Mouse (Mus musculus) monocyte, adult 2 months (primary cell): ENCODE data around the gene Mindy2.
"Not testable (repeated sequence)": the region's sequence is repeated elsewhere in the genome, so short reads cannot be mapped to it uniquely, and the experiment has no call there.

Source experiments
- DNase-seq, 2 experiments: peaks; one replicate each; pipeline ENCODE4 v3.0.0; 2022; ENCODE audit warnings: low spot score in 2 of 2, low read depth in 1 of 2

The Mindy2 gene

DNA sequence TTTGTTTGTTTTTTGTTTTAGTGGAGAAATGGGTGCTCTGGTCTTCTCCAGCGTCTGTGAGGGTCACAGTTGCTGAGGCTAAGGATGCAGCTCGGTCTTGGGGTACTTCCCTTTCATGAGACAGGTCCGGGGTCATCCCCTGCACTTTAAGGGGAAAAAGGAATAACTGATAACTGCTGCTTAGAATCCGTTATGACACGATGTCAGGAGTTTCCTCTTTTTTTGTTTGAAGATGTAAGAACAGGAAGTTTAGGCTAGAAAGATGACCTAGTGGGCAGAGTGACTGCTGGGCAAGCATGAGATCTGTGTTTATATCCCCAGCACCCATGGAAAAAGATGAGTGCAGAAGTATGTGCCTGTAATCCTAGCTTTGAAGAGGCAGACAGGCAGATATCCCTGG is 71.8 kb downstream of the Mindy2 start:
- DNase-seq, result no peak

GRCm38 (mm10) chr9:70584641-70585040 is 72.3 kb downstream of the Mindy2 start:
- no peak for DNase-seq

DNA sequence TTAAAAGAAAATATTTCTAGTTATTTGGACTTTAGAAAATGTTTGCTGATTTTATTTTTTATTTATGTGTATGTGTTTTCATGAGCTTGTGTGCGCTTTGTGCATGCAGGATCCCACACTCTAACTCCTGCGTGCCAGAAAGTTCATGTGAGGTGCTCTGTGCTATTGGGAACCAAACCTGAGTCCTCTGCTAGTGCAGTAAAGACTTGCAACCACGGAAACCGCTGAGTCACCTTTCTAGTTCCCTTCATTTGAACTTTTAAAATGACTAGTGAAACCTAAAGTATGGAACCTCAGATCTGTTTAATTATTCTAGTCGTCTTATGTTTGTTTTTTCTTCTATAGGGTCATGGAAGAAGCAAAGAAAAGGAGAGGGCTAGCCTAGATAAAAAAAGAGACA is 76.0 kb downstream of the Mindy2 start:
- DNase-seq, result no peak

DNA sequence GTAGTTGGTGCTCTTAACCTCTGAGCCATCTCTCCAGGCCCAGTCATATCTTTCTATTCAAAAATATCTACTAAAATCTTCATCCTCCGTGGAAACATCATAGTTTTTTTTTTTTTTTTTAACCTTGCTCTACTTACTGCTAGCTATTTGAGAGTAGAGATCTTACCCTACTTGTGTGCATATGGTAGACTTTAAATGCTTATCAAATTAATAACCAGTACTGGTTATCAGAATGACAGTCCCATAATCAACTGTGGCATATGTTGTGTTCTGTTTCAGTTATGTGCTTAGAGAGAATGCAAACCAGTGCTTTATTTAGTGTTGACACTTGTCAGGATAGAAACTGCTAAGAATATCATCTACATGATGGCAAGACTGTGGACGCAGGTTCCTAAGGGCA is 78.9 kb downstream of the Mindy2 start:
- no peak for DNase-seq

DNA sequence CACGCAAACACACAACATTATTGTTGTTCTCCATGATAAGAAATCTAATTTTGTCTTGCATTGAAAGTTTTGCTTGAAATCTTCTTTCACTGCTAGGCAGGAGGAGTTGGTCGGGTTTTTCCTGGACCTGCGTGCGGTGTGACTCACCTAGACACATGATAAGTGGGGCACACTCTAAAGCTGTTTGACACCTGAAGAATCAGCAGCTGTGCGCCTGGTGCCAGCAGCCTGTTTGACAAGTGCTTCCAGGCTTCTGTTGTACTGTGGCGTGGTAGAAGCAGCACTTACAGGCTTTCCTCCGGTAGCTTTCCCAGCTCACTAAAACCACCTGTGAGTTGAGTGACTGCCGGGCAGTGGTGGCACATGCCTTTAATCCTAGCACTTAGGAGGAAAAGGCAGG is 86.6 kb downstream of the Mindy2 start:
- DNase-seq, result no peak

GRCm38 (mm10) chr9:70567651-70568050 is 89.3 kb downstream of the Mindy2 start:
- DNase-seq, result no peak

DNA sequence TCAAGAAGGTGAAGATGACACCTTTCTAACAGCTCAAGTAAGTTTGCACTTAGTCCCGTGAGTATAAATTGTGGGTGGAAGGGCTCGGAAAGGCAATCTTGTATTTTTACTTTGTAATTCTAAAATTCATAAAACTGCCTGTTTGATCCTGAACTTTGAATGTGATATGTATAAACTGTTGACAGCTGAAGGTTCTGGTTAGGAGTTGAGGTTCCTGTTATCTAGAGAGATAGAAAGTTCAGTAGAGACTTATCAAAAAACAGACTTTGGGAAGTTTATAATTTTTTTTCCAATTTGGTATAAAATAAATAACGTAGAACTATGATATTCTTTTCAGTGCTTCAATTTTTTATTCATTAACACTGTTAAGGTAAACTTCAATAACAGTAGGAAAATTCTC is 94.1 kb downstream of the Mindy2 start:
- no peak for DNase-seq

DNA sequence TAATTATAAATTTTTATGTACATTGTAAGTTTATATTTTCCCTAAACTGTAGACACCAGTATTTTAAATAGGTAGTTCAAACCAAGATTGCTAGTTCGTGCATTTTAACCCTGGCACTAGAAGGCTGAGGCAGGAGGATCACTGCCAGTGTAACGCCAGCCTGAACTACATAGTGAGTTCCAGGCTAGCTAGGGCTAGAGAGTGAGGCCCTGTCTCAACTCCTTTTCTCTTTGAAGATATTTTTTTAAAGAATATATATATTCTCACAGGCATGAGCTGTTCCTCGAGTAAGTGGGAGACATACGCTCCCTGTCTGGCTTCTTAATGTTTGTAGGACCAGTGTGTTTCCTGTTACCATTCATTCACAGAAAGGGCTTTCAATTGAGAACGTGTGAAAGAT is 100.2 kb downstream of the Mindy2 start:
- no peak for DNase-seq

- no peak for DNase-seq
These were observed 101.5 kb downstream of the Mindy2 start for GRCm38 (mm10) chr9:70555431-70555830.

DNA sequence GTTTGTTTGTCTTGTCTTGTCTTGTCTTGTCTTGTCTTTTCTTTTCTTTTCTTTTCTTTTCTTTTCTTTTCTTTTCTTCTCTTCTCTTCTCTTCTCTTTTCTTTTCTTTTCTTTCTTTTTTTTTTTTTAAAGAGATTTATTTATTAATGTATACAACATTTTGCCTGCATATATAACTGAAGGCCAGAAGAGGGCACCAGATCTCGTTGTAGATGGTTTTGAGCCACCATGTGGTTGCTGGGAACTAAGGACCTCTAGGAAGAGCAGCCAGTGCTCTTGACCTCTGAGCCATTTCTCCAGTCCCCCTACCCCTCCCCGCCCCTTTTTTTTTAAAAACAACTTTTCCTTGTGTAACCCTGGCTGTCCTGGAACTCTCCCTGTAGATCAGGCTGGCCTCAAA is 104.7 kb downstream of the Mindy2 start:
- DNase-seq, result not testable (repeated sequence)

DNA sequence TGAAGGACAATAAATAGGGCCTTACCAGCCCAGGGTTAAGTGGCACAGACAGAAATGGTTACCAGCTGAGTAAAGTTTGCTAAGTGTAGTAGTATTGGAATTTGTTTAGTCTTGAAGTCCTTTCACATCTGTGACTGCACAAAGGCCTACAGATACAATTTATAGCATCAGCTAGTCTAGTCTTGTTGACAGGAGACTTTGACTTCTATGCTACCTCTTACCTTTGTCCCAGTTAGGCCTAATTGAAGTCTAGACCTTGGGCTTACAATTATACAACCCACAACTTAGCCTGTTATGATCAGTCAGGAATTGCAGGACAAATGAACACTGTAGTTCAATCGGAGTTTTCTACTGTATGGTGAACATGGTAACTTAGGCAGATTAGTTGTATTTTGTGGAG is 105.5 kb downstream of the Mindy2 start:
- no peak for DNase-seq
